Mouse (Mus musculus): ENCODE measurements around the gene Gpx6. TPM values are rescaled to one million over a fixed set of nuclear protein-coding genes. Genes with fewer than 3 reads are reported as not detected.

Gpx6 gene
- polyA plus RNA-seq, 1 experiment from 2014 or later = not detected

GRCm38 (mm10) chr13:21268262-21268661 is 43.7 kb upstream of the Gpx6 start:
- Histone ChIP-seq H3K9ac (ENCODE audit: low read length) (no peak overlapping the region), H3K27ac (replicated peaks) (no peak overlapping the region), H3K36me3 (ENCODE audit: control insufficient read depth, insufficient read depth, low read length) (no peaks in the 10 kb centered on the region), H3K9me3 (ENCODE audit: control insufficient read depth, low read length) (no peaks in the 10 kb centered on the region), H3K4me2 (replicated peaks; ENCODE audit: low read depth) (no peak overlapping the region), H3K4me3 (ENCODE audit: low read depth, low read length) (peak overlapping the region; percentile 10; the same call in 1 of the 2 replicates), H3K4me1 (replicated peaks; ENCODE audit: control insufficient read depth, insufficient read depth) (no peaks in the 10 kb centered on the region), H3K27me3 (ENCODE audit: control insufficient read depth, insufficient read depth, low read length) (no peaks in the 10 kb centered on the region)
- 9% methylated on average over 1 of the region's 1 CpGs for WGBS
- TF ChIP-seq CTCF (IDR thresholded peaks at IDR 0.05; ENCODE audit: low read depth) (no peak), EP300 (optimal IDR thresholded peaks at IDR 0.05) (no peak)
- ATAC-seq (ENCODE audit: low FRiP score, low TSS enrichment) (no peak), DNase-seq (ENCODE audit: low spot score) (no peak)

- H3K4me2 ChIP-seq (replicated peaks; ENCODE audit: low read depth) = peak overlapping the region; percentile 74
- peak overlapping the region; percentile 19 for H3K9ac ChIP-seq (ENCODE audit: low read length)
- H3K4me1 ChIP-seq (replicated peaks; ENCODE audit: control insufficient read depth, insufficient read depth) = 0 out of 2 replicates have a peak, but pooled peaks cover 2% of the 10 kb centered on the region
- peak overlapping the region; percentile 51 for H3K4me3 ChIP-seq (ENCODE audit: low read depth, low read length)
- peak; percentile 71; the same call in 1 of the 2 replicates for ATAC-seq (ENCODE audit: low FRiP score, low TSS enrichment)
- no peak overlapping the region for H3K27ac ChIP-seq (replicated peaks)
- no peaks in the 10 kb centered on the region for H3K36me3 ChIP-seq (ENCODE audit: control insufficient read depth, insufficient read depth, low read length)
- DNase-seq (ENCODE audit: low spot score) = no peak
- no peaks in the 10 kb centered on the region for H3K9me3 ChIP-seq (ENCODE audit: control insufficient read depth, low read length)
- TF ChIP-seq EP300 (optimal IDR thresholded peaks at IDR 0.05) (no peak), CTCF (IDR thresholded peaks at IDR 0.05; ENCODE audit: low read depth) (peak; percentile 74)
- WGBS = 3% methylated on average over 29 of the region's 29 CpGs
- H3K27me3 ChIP-seq (ENCODE audit: control insufficient read depth, insufficient read depth, low read length) = no peaks in the 10 kb centered on the region
Observed at GRCm38 (mm10) chr13:21275021-21275814, 36.7 kb upstream of the Gpx6 start.

- WGBS = under 1% methylated on average over 25 of the region's 25 CpGs
- Histone ChIP-seq H3K4me1 (replicated peaks; ENCODE audit: control insufficient read depth, insufficient read depth) (0 out of 2 replicates have a peak, but pooled peaks cover 2% of the 10 kb centered on the region), H3K9ac (ENCODE audit: low read length) (peak overlapping the region; percentile 35; the same call in 1 of the 2 replicates), H3K27ac (replicated peaks) (no peak overlapping the region), H3K4me3 (ENCODE audit: low read depth, low read length) (peak overlapping the region; percentile 51), H3K27me3 (ENCODE audit: control insufficient read depth, insufficient read depth, low read length) (no peaks in the 10 kb centered on the region), H3K4me2 (replicated peaks; ENCODE audit: low read depth) (peak overlapping the region; percentile 74), H3K36me3 (ENCODE audit: control insufficient read depth, insufficient read depth, low read length) (no peaks in the 10 kb centered on the region), H3K9me3 (ENCODE audit: control insufficient read depth, low read length) (no peaks in the 10 kb centered on the region)
- ATAC-seq (ENCODE audit: low FRiP score, low TSS enrichment) = no peak
- TF ChIP-seq EP300 (optimal IDR thresholded peaks at IDR 0.05) (no peak), CTCF (IDR thresholded peaks at IDR 0.05; ENCODE audit: low read depth) (no peak)
- DNase-seq (ENCODE audit: low spot score) = peak; percentile 29
Observed at GRCm38 (mm10) chr13:21275815-21276550, 35.9 kb upstream of the Gpx6 start.

- WGBS = 3% methylated on average over 9 of the region's 9 CpGs
- Histone ChIP-seq H3K36me3 (ENCODE audit: control insufficient read depth, insufficient read depth, low read length) (no peaks in the 10 kb centered on the region), H3K4me3 (ENCODE audit: low read depth, low read length) (peak overlapping the region; percentile 51), H3K27me3 (ENCODE audit: control insufficient read depth, insufficient read depth, low read length) (no peaks in the 10 kb centered on the region), H3K27ac (replicated peaks) (no peak overlapping the region), H3K9me3 (ENCODE audit: control insufficient read depth, low read length) (no peaks in the 10 kb centered on the region), H3K4me1 (replicated peaks; ENCODE audit: control insufficient read depth, insufficient read depth) (0 out of 2 replicates have a peak, but pooled peaks cover 2% of the 10 kb centered on the region), H3K9ac (ENCODE audit: low read length) (no peak overlapping the region), H3K4me2 (replicated peaks; ENCODE audit: low read depth) (peak overlapping the region; percentile 74)
- no peak for DNase-seq (ENCODE audit: low spot score)
- ATAC-seq (ENCODE audit: low FRiP score, low TSS enrichment) = no peak
- TF ChIP-seq CTCF (IDR thresholded peaks at IDR 0.05; ENCODE audit: low read depth) (no peak), EP300 (optimal IDR thresholded peaks at IDR 0.05) (no peak)
Observed at GRCm38 (mm10) chr13:21276551-21276950, 35.4 kb upstream of the Gpx6 start.

- Histone ChIP-seq H3K4me1 (replicated peaks; ENCODE audit: control insufficient read depth, insufficient read depth) (0 out of 2 replicates have a peak, but pooled peaks cover 2% of the 10 kb centered on the region), H3K4me3 (ENCODE audit: low read depth, low read length) (peak overlapping the region; percentile 48), H3K36me3 (ENCODE audit: control insufficient read depth, insufficient read depth, low read length) (no peaks in the 10 kb centered on the region), H3K4me2 (replicated peaks; ENCODE audit: low read depth) (peak overlapping the region; percentile 66), H3K9ac (ENCODE audit: low read length) (peak overlapping the region; percentile 38; the same call in 1 of the 2 replicates), H3K27ac (replicated peaks) (no peak overlapping the region), H3K9me3 (ENCODE audit: control insufficient read depth, low read length) (no peaks in the 10 kb centered on the region), H3K27me3 (ENCODE audit: control insufficient read depth, insufficient read depth, low read length) (no peaks in the 10 kb centered on the region)
- WGBS = 5% methylated on average over 8 of the region's 8 CpGs
- DNase-seq (ENCODE audit: low spot score) = no peak
- no peak for TF ChIP-seq CTCF (IDR thresholded peaks at IDR 0.05; ENCODE audit: low read depth)
- TF ChIP-seq EP300 (optimal IDR thresholded peaks at IDR 0.05) = no peak
- ATAC-seq (ENCODE audit: low FRiP score, low TSS enrichment) = no peak
Observed at GRCm38 (mm10) chr13:21279076-21279475, 32.8 kb upstream of the Gpx6 start.

Data from stomach, postnatal 0 days (tissue).